Mouse (Mus musculus) ES-E14 (cell line): ENCODE measurements around the gene Clec2d.

Experiments used
- CHD2 ChIP-seq: IDR thresholded peaks from 2 replicates; pipeline ENCODE4 v1.6.1; 2014; ENCODE audit warnings: mild to moderate bottlenecking, low read depth, low read length, inconsistent platforms
- HCFC1 ChIP-seq: IDR thresholded peaks from 2 replicates; pipeline ENCODE4 v1.6.1; 2012; ENCODE audit warnings: low read length, inconsistent platforms, borderline replicate concordance; ENCODE audit not compliant: insufficient read depth
- ZC3H11A ChIP-seq: IDR thresholded peaks from 2 replicates; pipeline ENCODE4 v1.6.1; 2012; ENCODE audit warnings: low read depth, mild to moderate bottlenecking, inconsistent platforms, low read length, borderline replicate concordance
- ZNF384 ChIP-seq: IDR thresholded peaks from 2 replicates; pipeline ENCODE4 v1.6.1; 2012; ENCODE audit warnings: low read depth, low read length, inconsistent platforms

GRCm38 (mm10) chr6:129202306-129202705 lies 21.9 kb downstream of the Clec2d start:
- no peak for TF ChIP-seq ZC3H11A
- no peak for TF ChIP-seq ZNF384
- no peak for TF ChIP-seq CHD2
- no peak for TF ChIP-seq HCFC1
